Mouse (Mus musculus) Muller cell, postnatal 12 days (primary cell): ENCODE measurements around the gene Sept5.

Source experiments
- DNase-seq: peaks from one replicate; pipeline ENCODE4 v3.0.0-alpha.2; 2015; ENCODE audit errors: inconsistent ontology term

The Sept5 gene

DNA sequence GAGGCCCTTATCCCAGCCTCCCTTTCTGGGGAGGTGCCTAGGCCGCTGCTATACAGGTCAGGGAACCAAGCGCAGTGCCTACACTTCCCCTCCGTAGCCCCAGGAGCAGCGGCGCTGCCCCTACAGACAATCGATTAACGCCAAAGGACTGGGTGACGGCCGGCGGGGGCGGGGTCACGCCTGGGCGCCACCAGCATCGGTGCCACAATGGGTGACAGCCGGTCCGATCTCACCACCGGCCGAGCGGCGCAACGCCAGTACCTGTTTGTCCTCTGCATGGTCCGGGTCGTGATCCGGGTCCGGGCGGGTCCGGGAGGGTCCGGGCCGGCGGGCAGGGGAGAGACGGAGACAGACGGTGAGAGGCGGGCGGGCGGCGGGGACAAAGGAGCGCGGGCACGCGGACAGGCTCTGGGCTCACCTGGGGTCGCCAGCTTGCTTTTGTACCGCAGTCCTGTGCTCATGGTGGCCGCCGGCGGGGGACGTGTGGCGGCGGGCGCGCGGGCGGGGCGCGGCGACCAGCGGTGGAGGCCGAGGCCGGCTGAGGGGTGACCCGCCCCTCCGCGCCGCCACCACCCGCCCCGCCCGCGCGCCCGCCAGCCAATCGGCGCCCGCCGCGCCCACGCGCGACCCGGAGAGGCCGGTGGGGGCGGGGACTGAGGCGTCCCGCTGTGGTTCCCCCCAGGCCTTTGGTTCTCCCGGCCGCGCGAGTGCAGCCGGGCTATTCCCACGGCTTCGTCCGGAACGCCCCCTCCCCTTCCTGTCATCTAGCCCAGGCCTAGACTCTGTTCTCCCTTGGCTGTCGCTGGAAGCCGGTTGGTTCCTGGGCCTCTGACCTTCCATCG, at the start of gene Sept5:
Gene Sept5, minus strand, starts transcription at position 565 of the 842 bp plus-strand sequence.
- DNase-seq, result peak; percentile 84

DNA sequence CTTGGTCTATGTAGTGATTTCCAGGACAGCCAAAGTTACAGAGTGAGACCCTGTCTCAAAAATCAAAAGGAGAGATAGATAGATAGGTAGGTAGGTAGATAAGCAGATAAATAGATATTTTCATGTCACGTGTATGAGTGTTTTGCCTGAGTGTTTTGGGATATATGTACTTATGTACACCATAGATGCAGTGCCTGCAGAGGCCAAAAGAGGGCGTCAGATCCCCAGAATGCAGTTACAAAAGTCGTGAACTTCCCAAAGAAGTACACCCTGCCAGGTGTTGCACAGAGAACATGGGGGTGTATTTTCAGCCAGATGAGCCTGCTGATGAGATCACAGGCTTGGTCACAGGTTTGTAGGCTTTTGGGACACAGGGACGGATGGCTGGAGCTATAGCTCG, 49.4 kb upstream of the Sept5 start:
- DNase-seq, result no peak

DNA sequence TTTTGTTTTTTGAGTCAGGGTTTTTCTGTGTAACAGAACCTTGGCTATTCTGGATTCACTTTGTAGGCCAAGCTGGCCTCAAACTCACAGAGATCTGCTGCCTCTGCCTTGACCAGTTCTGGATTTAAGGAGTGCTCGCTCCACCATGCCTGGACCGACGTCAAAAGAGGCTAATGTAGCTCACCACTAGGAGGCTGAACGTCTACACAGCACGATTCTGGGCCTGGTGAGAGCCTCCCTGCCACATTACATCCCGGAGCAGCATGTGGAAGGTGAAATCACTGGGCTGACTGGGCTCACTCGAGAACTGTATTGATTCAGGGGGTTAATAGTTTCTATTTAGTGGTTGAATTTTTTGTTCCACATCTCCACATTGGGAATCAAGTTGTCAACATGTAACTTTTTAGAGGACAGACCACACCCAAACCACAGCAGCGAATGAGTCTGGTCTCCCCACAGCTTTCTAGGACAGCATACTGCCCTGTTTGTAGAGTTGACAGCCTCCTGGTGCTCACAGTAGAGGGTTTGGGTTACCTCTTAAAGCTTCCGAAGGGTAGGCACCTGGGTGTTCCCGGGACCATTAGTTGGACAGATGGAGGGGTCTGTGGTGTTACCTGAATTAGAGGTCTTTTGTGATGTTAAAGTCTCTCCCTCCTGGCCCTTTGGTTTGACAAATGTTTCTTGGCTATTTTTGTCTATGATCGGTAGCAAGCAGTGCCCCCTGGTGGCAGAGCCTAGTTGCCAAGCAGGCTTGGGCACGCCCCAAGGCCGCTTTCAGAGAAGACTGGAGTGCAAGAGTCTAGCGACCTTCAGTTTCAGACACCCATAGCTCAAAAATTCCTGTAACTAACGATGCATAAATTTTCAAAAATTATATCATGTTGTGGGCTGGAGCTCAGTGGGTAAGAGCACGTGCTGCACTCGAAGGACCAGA, 48.3 kb upstream of the Sept5 start:
- peak; percentile 51 for DNase-seq

DNA sequence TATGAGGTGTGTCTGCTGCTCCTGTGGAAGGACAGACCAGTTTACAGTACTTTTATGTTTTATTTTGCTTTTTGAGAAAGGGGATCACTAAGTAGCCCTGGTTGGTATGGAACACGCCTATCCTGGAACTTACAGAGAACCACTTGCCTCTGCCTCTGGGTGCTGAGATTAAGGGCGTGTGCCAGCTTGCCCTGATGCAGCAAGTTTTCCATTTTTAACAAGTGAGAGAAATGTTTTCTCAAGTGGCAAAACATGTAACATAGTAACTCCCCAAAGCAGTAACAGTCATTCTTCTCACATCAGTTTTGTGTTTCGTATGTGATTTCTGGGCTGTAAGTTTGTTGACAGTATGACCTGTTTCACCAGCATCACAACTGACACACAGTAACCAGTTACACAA, 43.3 kb upstream of the Sept5 start:
- DNase-seq, result no peak

DNA sequence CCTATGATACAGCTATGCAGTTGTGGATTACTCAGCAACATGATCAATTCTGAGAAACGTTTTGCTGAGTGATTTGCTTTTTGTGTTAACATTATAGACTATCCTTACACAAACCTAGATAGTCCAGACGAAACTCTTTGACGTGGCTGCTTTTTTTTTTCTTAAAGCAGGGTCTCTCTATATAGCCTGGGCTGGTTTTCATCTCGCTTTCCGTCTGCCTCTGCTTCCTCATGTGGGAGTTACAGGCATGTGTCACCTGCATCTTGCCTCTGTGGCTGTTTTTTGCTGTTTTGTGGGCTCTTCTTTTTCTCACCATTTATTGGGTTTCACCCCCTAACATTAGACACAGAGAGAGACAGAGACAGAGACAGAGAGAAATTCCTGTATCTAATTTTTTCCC, 42.3 kb upstream of the Sept5 start:
- DNase-seq, result no peak

DNA sequence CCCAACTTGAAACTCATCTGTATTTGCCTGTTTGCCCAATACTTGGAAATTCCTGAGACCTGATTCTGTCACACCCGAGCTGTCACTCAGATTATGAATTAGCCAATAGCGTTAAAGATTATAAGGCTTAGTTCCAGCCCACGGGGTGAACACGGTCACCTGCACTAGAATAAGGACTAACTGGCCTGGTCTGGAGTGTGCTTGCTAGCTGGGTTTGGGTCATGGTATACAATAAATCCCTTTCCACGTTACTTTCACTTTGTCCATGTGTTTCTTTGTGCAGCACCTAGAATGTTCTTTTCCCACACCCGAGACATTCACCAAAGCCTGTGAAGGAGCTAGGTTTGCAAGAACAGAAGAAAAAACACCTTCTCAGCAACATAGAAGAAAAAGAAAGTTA, 40.2 kb upstream of the Sept5 start:
- no peak for DNase-seq

DNA sequence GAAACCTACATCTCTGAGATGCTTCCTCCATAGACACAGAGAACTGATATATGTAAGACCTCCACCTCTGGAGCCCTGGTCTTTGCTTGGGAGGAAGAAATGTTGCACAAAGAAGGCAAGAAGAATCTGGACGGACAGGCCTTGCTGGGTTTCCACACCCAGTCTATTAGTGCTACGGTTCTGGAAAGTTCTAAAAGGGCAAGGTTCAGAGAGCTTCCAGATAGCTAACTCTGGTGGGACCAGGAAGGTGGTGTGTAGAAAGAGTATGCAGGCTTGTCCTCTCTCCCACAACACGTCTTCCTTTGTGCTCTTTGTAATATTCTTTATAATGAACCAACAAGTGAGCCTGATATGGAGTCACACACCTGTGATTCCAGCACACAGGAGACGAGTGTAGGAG, 28.8 kb upstream of the Sept5 start:
- no peak for DNase-seq

DNA sequence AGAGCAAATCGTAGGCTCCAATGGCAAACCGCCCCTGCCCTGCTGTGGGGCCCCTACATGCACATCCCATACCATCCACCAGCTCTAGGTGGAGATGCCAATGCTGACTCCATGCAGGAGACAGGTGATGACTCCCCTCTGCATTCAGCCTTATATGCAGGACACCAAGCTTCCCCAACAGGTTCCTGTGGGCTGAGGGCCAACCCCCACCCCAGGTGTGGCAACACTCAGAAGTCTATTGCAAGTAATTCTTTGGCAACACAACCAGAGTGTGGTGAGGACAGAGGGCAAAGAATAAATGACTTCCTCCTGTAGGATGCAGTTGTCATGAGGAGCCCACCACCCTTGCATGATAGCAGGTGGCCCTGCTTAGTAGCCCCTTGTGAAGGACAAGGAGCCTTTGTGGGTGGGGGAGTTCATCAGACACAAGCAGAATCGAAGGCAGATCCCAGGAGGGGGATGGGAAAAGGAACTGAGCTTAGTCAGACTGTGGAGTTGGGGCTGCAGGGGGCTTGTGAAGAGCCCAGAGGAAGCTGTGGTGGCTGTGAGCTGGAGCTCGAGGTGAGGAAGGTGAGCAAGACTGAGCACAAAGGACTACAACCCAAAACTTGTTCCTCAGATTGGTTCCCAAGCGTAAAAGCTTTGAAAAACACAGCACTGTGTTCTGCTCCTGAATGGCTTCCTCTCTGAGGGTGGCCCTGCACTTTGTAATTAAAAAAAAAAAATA, 25.8 kb upstream of the Sept5 start:
- DNase-seq, result no peak

DNA sequence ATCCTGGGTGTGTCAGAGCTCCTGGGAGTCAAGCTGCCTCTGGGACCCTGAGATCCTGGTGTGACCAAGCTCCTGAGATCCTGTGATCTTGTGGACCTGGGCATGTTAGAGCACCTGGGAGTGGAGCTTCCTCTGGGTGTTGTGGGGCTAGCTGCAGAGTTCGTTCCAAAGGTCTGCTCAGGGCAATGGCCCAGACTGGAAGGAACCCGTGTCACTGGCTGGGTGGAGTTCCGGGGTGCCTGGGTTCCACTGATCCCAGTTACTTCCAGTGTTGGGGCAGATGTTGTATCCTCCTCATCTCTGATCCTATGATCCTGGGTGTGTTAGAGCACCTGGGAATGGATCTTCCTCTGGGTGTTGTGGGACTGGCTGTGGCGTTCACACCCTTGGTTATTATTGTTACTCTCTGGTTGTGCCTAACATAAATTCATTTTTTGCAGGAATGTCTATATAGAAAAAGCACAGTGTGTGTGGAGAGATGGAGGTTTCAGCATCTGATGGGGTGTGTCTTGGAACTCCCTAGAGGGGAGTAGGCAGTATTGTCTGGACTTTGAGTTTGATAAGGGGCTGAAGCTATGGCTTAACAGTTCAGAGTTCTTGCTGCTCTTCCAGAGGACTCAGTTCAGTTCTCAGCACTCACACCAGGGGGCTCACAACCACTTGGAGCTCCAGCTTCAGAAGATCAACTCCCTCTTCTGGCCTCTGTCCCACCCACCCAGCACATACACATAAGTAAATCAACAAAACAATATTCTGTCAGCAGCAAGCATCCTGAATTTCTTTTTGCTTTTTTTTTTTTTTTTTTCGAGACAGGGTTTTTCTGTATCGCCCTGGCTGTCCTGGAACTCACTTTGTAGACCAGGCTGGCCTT, 23.8 kb upstream of the Sept5 start:
- DNase-seq, result no peak

DNA sequence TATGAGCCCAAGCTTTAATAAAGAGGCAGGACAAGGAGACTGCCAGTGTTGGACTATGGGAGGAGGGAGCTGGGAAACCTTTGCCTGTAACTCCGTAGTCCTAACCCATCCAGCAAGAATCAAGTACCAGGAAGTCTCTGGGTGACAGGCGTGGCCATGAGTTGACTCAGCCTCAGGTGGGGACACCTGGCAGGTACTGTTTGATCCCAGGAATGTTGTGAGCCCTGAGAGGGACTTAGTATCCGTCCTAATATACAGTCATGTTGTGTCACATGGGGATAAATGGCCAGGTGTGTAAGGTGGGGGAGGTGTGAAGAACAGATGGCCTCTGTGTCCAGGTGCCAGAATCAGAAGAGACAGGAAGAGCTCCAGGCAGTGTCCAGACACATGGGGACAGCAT, 19.4 kb upstream of the Sept5 start:
- DNase-seq, result no peak

DNA sequence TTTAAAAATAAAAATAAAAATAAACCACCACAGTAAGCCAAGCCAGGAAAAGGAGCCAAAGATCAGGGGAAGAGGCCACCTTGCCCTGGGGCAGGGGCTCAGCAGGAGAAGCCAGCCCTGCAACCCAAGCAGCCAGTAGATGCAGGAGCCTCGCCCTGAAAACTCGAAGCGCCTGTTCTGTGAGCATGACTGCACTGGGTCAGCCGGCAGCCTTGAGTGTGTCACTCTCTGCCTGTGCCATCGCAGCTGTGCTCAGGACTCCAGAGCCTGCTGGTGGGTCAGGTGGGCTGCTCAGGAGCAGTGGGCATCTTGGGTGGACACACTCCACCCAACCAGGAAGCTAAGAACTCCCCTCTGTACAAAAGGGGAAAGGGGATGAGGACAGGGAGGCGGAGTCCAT, 15.6 kb upstream of the Sept5 start:
- no peak for DNase-seq

DNA sequence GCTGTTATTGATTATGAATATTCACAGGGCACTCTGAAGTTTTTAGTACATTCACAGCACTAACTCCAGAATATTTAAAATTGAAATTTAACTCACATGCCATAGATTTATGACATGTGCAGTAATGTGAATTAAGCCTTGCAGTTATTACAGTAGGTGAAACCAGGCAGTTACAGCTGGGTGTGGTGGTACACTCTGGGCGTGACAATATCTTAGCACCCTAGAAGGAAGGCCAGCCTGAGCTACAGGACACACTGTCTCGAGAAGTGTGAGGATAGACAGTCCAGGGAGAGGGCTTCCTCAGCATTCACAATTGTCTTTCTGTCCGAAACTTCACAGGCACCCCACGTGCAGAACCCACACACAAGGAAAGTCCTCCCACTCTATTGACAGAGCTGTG, 14.7 kb upstream of the Sept5 start:
- DNase-seq, result no peak

DNA sequence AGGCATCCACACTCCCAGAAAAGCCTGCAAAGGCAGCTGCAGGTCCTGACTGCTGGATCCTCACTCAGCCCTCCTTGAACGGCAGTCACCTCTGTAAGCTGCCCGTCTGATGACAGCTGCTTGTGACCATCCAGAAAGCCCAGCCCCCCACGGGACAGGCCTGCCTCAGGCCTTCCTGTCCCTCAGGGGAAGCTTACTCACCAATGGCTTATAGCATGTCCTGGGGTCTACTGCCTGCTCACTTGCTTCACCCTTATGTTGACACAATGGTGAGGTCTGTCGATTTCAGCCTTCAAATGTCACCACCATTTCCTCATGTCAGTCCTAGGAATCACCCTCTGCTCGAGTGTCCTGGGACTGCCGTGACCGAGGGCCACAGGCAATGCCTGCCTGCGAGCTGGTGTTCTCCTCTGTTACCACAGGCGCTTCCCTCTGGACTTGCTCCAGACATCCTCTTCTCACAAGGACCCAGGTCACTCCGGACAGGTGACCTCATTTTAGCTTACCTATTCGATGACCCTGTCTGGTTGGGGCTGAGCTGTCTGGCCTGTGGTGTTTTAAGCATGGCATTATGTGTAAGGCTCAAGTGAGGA, 13.7 kb upstream of the Sept5 start:
- no peak for DNase-seq

DNA sequence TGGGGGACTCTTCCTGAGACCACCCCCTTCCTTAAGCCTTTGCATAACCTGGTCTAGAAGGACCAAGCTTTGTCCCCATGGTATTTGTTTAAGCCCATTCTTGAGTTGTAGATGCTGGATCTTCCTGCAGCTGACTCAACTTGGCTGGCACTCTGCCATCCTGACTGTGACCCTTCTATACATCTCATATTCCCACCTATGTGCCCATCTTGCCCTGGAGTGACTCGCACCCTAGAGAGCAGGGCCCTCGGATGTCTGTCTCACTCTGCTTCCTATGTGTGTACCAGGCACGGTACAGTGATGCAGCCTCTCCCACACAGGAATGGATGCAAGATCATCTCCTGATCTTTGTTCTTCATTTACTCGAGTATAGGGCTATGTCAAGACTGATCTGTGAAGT, 13.1 kb upstream of the Sept5 start:
- DNase-seq, result no peak

DNA sequence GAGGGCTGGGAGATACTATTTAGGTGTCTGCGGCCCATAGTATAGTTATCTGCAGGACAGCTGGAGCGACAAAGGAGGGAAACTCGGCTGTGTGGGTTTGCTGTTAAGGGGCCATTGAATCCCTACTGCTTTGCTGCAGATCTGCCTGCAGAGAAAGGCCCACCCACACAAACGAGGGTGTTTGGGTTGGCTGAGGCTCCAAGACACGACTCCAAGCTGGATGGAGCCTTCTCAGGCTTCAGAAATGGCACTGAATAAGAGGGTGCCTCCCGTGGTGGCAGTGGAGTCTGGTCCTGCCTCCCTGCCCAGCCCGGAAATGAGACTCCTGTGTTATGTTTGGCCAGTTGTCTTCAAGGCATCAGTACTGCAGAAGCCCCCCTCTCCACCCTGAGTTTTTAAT, 12.5 kb upstream of the Sept5 start:
- DNase-seq, result no peak

DNA sequence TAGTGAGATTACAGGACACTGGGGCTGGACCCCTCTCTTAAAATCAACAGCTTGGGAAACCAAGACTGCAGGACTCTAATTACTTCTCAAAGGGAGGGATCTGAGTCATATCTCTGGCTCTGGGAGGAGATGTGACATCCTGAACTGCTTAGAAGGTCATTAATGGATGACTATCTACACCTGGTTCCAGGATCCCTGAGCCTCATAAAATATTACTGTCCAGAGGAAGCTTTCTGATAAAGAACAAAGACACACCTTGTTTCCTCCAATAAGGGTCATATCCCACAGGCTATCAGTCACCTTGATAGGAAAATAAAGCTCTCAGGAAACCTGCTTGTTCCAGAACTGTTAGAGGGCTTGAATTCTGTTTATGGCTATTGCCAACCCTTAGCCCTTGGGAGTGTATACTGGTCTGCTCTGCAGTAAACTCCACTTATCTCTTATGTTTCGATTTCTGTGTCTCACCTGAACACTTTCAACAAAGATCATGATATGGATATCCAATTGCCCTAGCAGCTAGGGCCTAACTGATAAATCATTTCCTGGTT, 9.7 kb upstream of the Sept5 start:
- DNase-seq, result no peak

DNA sequence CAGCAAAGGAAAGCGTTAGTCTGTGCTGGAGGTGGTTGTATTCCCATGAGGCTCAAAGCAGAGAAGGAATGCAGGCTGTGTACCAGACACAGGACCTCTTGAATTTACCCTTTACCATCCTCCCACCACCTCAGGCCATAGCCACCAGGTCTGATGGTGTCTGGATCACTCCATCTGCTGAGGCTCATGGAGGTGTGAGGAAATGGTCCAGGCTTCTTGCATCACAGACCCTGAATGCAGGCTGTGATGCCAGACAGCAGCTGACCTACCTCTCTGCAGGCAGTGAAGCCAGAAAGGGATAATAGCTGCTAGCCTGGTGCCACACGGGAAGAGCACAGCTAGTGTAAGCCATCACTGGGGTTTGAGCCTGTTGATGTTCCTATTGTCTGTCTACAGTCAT, 8.6 kb upstream of the Sept5 start:
- DNase-seq, result no peak

DNA sequence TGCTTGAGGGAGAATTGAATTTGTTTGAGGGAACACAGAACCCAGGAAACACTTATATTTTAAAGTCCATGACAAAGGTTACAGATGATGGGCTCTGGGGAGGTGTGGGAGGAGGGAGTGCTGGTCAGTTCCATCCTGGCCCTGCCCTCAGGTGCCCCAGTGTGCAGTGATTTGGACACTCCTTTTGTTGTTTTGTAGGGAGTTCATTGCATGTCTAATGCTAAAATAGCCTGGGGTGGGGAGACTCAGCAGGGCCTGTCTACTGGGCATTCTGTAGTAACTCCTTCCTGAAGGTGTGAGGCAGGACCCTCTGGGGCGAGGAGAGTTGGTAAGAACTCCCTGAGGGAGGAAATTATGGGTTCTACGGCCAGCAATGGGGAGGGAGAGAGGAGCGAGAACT, 7.0 kb upstream of the Sept5 start:
- DNase-seq, result no peak

DNA sequence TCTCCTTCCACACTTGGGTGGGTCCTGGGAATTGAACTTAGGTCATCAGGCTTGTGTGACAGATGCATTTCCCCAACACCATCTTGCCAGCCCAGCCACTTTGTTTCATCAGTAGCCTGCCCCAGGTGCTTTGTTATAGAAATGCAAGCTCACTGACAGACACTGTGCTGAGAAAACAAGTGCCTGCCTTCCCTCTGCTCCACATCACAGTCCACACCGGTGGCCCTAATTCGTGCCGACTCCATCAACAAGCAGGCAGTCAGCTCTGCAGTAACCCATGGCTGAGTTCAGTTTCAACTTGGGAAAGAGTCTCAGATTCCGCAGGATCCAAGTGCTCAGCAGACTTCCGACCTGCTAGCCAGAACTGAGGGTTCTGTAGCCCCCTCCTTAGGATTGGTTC, 6.6 kb upstream of the Sept5 start:
- DNase-seq, result no peak

DNA sequence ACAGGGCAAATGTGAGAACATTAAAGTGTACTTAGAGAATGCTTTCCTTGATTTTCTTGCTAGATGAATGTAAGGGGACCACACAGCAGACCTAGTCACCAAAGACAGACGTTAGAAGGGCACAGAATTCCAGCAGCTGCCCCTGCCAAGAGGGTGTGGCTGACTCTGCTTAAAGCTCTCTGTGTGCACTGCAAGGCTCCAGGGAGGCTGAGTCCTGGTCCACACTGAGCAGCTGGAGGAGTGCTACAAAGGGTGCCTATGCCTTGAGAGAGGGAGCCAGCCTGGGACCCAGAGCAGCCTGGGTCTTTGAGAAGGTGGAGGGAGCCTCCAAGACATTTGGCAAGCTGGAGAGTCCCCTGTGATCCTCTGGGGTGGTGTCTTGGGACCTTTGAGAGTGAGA, 3.6 kb upstream of the Sept5 start:
- no peak for DNase-seq

DNA sequence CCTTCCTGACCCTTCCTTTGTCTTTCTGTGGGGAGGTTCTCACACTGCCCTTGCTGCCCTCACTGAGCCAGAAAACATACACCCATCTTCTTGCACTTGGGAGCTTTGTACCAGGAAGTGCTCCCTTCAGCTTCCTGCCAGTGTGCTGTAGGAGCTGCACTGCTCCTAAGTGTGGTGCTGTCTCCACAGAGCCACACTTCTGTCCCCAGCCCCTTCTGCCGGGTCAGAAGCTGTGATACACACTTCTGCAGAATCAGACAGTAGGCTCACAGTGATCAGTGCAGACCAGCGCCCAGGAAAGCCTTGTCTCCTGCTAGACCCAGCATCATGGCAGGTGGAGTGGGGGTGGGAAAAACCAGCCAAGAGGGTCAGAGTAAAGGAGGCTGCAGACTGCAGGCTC, 3.1 kb upstream of the Sept5 start:
- no peak for DNase-seq
